Mouse (Mus musculus): Measurements from ENCODE around the gene Dhh. TPM values are rescaled to one million over a fixed set of nuclear protein-coding genes. Genes with fewer than 3 reads are reported as not detected.

The Dhh gene
- polyA plus RNA-seq, 1 experiment from 2014 or later: 2.4 TPM

DNA sequence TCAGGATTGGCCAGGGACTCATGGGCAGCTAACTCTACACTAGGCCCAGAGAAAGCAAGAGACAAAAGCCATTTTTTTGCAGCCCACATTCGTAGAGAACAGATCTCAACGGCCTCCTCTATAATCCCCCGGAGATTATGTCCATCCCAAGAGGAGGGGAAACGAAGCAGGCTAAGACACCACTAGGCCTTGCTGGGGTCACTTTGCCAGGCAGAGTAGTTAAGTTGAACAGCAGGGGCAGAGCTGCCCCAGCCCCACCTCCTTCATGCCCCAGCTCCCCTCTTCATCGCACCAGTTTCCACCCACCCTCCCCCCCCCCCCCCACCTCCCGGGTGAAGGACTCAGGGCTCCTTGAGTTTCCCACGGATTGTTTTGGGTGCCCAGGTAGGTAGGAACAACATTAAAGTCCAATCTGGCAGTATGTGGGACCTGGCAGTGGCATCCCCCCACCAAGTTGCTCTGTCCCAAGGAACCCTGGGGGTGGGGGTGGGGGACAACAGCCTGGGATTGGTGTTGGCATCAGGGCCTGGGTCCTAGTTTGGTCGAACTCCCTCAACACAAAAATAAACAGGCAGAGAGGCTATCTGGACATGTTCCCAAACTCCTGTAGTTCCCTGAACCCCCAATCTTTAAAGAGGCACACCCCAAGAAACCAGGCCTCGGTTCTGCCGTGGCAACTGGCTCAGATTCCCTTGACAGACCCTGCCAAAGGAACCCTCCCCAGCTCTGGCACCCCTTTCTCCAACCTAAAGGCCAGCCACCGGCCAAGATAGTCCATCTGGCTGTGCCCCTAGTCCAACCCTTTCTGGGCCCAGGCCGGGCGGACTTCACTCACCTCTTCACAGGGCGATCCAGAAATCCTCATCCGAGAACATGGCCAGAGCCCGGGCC is 27.9 kb downstream of the Dhh start:
- Histone ChIP-seq H3K9me3 (ENCODE audit: control insufficient read depth, low read length) (no peaks in the 10 kb centered on the region), H3K9ac (ENCODE audit: low read length) (peak overlapping the region; percentile 91), H3K36me3 (ENCODE audit: control insufficient read depth, insufficient read depth, low read length) (peaks cover 13% of the 10 kb centered on the region), H3K4me1 (replicated peaks; ENCODE audit: control insufficient read depth, insufficient read depth, low read length) (peaks cover 35% of the 10 kb centered on the region), H3K27ac (ENCODE audit: low read length) (peak overlapping the region; percentile 96), H3K4me2 (ENCODE audit: low read depth, low read length) (peak overlapping the region; percentile 93), H3K4me3 (ENCODE audit: low read length) (peak overlapping the region; percentile 71), H3K27me3 (ENCODE audit: control insufficient read depth, insufficient read depth, low read depth, low read length) (no peaks in the 10 kb centered on the region)
- 0% methylated on average over 14 of the region's 16 CpGs for WGBS
- no peak for ATAC-seq (ENCODE audit: low read depth)

DNA sequence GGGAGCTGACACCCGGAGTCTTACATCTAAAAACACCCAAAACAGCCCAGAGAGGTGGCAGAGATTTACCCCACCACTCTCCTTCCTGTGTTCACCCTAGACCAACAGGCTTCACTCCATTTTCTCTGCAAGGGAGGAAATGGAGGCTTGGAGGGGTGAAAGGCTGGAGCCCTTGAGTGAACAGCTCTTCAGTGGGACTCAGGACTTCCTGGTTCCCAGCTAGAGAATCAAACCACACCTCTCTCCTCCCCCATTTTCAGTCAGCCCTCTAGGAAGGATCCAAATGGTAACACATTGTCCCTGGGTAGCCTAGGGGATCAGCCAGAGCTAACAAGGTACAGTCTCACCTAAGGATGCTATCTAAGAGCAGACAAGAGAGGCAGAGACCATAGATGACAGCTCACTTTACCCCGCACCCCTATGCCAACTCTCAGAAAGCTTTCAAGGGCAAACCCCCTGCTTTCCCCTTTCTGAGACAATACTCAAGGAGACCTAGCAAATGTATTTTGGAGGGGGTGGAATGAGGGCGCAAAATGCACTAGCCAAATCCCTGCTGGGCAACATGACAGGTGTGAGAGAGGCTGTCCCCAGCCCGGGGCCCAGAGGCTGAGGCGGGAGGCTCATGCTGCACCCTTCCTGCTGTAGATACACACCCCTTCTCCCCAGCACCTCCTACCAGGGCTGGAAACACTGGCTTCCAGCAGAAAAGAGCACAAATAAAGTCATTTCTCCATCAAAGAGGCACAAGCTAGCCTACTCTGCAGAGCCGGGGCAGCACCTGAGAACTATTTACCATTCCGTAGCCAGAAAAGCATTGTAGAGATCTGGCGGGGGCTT is 28.8 kb downstream of the Dhh start:
- peaks cover 21% of the 10 kb centered on the region for H3K36me3 ChIP-seq (ENCODE audit: control insufficient read depth, insufficient read depth, low read length)
- H3K4me2 ChIP-seq (ENCODE audit: low read depth, low read length): peak overlapping the region; percentile 93
- H3K4me3 ChIP-seq (ENCODE audit: low read length): peak overlapping the region; percentile 71
- H3K9ac ChIP-seq (ENCODE audit: low read length): peak overlapping the region; percentile 91
- ATAC-seq (ENCODE audit: low read depth): no peak
- H3K9me3 ChIP-seq (ENCODE audit: control insufficient read depth, low read length): no peaks in the 10 kb centered on the region
- peaks cover 35% of the 10 kb centered on the region for H3K4me1 ChIP-seq (replicated peaks; ENCODE audit: control insufficient read depth, insufficient read depth, low read length)
- H3K27me3 ChIP-seq (ENCODE audit: control insufficient read depth, insufficient read depth, low read depth, low read length): no peaks in the 10 kb centered on the region
- 2% methylated on average over 8 of the region's 8 CpGs for WGBS
- peak overlapping the region; percentile 71 for H3K27ac ChIP-seq (ENCODE audit: low read length)

DNA sequence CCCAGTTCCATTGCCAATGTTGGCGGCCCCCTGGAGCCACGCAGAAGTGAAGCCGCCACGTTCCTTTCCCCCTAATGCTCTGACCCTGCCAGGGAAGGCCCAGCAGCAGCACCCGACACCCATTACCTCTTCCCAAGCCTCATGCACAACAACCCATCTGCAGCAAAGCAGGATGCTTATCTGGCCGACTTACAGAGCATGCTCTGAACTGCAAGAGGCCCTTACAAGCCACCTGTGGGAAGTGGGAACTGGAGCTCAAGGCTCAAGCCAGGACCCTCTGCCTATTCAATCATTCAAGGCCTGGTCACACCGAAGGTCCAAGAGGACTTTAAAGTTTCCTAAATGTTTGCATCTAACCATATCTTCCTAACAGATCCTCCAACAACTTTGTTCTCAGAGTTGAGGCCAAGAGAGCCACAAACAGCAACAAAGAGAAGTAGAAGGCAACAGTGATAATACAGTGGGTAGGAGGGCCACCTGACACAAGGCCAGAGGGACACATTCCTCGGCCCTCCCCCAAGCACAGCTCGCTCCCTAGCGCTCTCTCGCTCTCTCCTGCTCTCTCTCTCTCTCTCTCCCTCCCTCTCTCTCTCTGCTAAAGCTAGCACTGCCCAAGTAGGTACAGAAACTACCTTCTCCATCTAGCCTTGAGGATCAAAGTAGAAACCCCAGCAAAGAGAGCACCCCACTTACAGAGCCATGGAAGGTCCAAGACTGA is 29.8 kb downstream of the Dhh start:
- WGBS: 24% methylated on average over 11 of the region's 11 CpGs
- Histone ChIP-seq H3K4me1 (replicated peaks; ENCODE audit: control insufficient read depth, insufficient read depth, low read length) (peaks cover 35% of the 10 kb centered on the region), H3K9me3 (ENCODE audit: control insufficient read depth, low read length) (no peaks in the 10 kb centered on the region), H3K27ac (ENCODE audit: low read length) (peak overlapping the region; percentile 71), H3K4me2 (ENCODE audit: low read depth, low read length) (peak overlapping the region; percentile 93), H3K4me3 (ENCODE audit: low read length) (peak overlapping the region; percentile 71), H3K9ac (ENCODE audit: low read length) (peak overlapping the region; percentile 91), H3K36me3 (ENCODE audit: control insufficient read depth, insufficient read depth, low read length) (peaks cover 31% of the 10 kb centered on the region), H3K27me3 (ENCODE audit: control insufficient read depth, insufficient read depth, low read depth, low read length) (no peaks in the 10 kb centered on the region)
- ATAC-seq (ENCODE audit: low read depth): no peak

DNA sequence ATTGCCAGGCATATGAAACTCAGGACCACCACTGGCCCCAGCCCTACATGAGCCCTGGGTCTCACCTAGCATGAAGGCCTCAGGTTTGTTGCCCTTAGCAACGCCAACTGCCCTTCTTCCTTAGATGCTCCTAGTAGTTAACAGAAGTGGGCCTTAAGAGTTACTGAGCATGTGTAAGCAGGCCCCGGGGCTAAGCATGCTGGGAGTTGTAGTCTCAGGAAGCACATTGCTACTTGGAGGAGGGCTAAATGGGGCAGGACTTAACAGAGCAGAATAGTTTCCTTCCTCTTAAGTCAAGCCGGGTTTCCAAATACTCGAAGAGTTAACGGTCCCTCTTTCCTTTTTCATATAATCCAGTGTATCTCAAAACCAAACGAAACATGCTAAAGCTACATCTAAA is 31.0 kb downstream of the Dhh start:
- H3K4me1 ChIP-seq (replicated peaks; ENCODE audit: control insufficient read depth, insufficient read depth, low read length): peaks cover 31% of the 10 kb centered on the region
- H3K4me3 ChIP-seq (ENCODE audit: low read length): peak overlapping the region; percentile 71; the same call in 1 of the 2 replicates
- H3K27ac ChIP-seq (ENCODE audit: low read length): peak overlapping the region; percentile 38
- peak overlapping the region; percentile 93 for H3K4me2 ChIP-seq (ENCODE audit: low read depth, low read length)
- 0 out of 2 replicates have a peak, but pooled peaks have one; percentile 27 for ATAC-seq (ENCODE audit: low read depth)
- H3K36me3 ChIP-seq (ENCODE audit: control insufficient read depth, insufficient read depth, low read length): peaks cover 43% of the 10 kb centered on the region
- no peaks in the 10 kb centered on the region for H3K9me3 ChIP-seq (ENCODE audit: control insufficient read depth, low read length)
- H3K9ac ChIP-seq (ENCODE audit: low read length): no peak overlapping the region
- no peaks in the 10 kb centered on the region for H3K27me3 ChIP-seq (ENCODE audit: control insufficient read depth, insufficient read depth, low read depth, low read length)
- 32% methylated on average over 6 of the region's 6 CpGs for WGBS

GRCm38 (mm10) chr15:98866501-98866900 is 31.8 kb downstream of the Dhh start:
- peaks cover 52% of the 10 kb centered on the region for H3K36me3 ChIP-seq (ENCODE audit: control insufficient read depth, insufficient read depth, low read length)
- ATAC-seq (ENCODE audit: low read depth): no peak
- H3K27me3 ChIP-seq (ENCODE audit: control insufficient read depth, insufficient read depth, low read depth, low read length): no peaks in the 10 kb centered on the region
- no peak overlapping the region for H3K27ac ChIP-seq (ENCODE audit: low read length)
- 82% methylated on average over 5 of the region's 5 CpGs for WGBS
- no peaks in the 10 kb centered on the region for H3K9me3 ChIP-seq (ENCODE audit: control insufficient read depth, low read length)
- no peak overlapping the region for H3K4me3 ChIP-seq (ENCODE audit: low read length)
- 0 out of 2 replicates have a peak overlapping the region, but pooled peaks have one; percentile 24 for H3K9ac ChIP-seq (ENCODE audit: low read length)
- H3K4me2 ChIP-seq (ENCODE audit: low read depth, low read length): no peak overlapping the region
- peaks cover 31% of the 10 kb centered on the region for H3K4me1 ChIP-seq (replicated peaks; ENCODE audit: control insufficient read depth, insufficient read depth, low read length)

DNA sequence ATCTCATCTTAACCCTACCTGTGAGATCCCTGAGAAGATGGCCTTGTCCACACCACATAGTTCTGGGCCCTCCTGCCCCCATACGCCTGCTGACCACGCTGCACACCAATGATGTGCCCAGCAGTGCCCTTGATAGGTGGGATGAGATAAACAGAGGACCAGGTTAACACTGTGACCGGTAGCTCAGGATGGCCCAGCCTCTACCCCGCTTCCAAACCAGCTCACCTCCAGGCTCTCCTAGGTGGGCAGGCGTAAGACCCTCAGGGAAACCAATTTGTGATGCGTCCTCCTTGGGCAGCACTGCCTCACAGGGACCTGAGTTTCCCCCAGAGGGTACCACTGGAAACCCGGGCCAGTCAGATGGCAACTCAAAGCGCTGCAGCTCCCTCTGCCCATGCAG is 32.6 kb downstream of the Dhh start:
- no peak overlapping the region for H3K9ac ChIP-seq (ENCODE audit: low read length)

DNA sequence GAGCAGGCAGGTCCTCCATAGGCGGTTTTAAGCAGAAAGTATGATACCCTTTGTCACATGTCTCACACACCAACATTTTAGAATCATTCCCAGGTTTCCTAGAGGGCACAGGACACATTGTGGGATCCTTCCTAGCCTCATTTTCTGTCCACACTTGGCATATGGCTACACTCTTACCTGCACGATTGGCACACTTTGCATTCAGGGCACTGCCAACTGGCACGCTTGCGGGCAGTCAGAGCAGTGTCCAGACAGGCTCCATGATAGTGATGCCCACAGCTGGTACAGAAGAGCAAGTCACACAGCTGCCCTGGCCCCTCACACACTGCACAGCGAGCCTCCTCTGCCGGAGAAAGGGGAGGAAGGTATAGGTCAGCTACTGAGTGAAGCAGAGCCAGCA is 33.4 kb downstream of the Dhh start:
- Histone ChIP-seq H3K4me2 (ENCODE audit: low read depth, low read length) (no peak overlapping the region), H3K9ac (ENCODE audit: low read length) (no peak overlapping the region), H3K27ac (ENCODE audit: low read length) (no peak overlapping the region), H3K36me3 (ENCODE audit: control insufficient read depth, insufficient read depth, low read length) (peaks cover 67% of the 10 kb centered on the region), H3K4me1 (replicated peaks; ENCODE audit: control insufficient read depth, insufficient read depth, low read length) (peaks cover 30% of the 10 kb centered on the region), H3K4me3 (ENCODE audit: low read length) (no peak overlapping the region), H3K27me3 (ENCODE audit: control insufficient read depth, insufficient read depth, low read depth, low read length) (no peaks in the 10 kb centered on the region), H3K9me3 (ENCODE audit: control insufficient read depth, low read length) (no peaks in the 10 kb centered on the region)
- 89% methylated on average over 6 of the region's 6 CpGs for WGBS
- ATAC-seq (ENCODE audit: low read depth): no peak

More for the DNA sequence above, 32.6 kb downstream of the Dhh start:
- 95% methylated on average over 8 of the region's 8 CpGs for WGBS
- no peak overlapping the region for H3K4me2 ChIP-seq (ENCODE audit: low read depth, low read length)
- H3K4me1 ChIP-seq (replicated peaks; ENCODE audit: control insufficient read depth, insufficient read depth, low read length): peaks cover 31% of the 10 kb centered on the region
- peaks cover 59% of the 10 kb centered on the region for H3K36me3 ChIP-seq (ENCODE audit: control insufficient read depth, insufficient read depth, low read length)
- no peaks in the 10 kb centered on the region for H3K9me3 ChIP-seq (ENCODE audit: control insufficient read depth, low read length)
- no peaks in the 10 kb centered on the region for H3K27me3 ChIP-seq (ENCODE audit: control insufficient read depth, insufficient read depth, low read depth, low read length)
- no peak overlapping the region for H3K4me3 ChIP-seq (ENCODE audit: low read length)
- no peak for ATAC-seq (ENCODE audit: low read depth)
- no peak overlapping the region for H3K27ac ChIP-seq (ENCODE audit: low read length)

DNA sequence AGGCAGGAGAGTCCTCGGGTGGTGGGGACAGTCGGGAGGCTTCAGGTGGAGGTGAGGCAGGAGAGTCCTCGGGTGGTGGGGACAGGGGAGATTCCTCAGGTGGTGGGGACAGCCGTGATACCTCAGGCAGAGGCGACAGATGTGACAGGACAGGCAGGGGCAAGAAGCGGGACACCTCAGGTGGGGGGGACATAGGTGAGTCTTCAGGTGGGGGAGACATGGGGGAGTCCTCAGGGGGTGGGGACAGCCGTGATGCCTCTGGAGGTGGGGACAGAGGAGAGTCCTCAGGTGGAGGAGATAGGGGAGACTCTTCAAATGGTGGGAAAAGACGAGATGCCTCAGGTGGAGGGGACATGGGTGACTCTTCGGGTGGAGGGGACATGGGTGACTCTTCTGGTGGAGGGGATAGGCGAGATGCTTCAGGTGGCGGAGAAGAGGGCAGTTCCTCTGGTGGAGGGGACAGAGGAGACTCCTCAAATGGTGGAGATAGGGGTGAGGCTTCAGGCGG is 34.8 kb downstream of the Dhh start:
- Histone ChIP-seq H3K27me3 (ENCODE audit: control insufficient read depth, insufficient read depth, low read depth, low read length) (no peaks in the 10 kb centered on the region), H3K27ac (ENCODE audit: low read length) (no peak overlapping the region), H3K9me3 (ENCODE audit: control insufficient read depth, low read length) (no peaks in the 10 kb centered on the region), H3K9ac (ENCODE audit: low read length) (no peak overlapping the region), H3K4me1 (replicated peaks; ENCODE audit: control insufficient read depth, insufficient read depth, low read length) (peaks cover 16% of the 10 kb centered on the region), H3K4me3 (ENCODE audit: low read length) (no peak overlapping the region), H3K4me2 (ENCODE audit: low read depth, low read length) (no peak overlapping the region), H3K36me3 (ENCODE audit: control insufficient read depth, insufficient read depth, low read length) (peaks cover 79% of the 10 kb centered on the region)
- no peak for ATAC-seq (ENCODE audit: low read depth)
- WGBS: 84% methylated on average over 12 of the region's 12 CpGs

Data from lung, embryonic 16.5 days (tissue).